Mouse (Mus musculus) E14TG2a.4 (cell line): ENCODE data around the gene Tcf3.

ENCODE experiments used
- H3K27me3 ChIP-seq: 2 replicates; pipeline ENCODE4 v1.6.1; 2014; ENCODE audit warnings: low read length, control low read depth; ENCODE audit not compliant: insufficient read depth
- H3K36me3 ChIP-seq: 2 replicates; pipeline ENCODE4 v1.6.1; 2014; ENCODE audit warnings: low read length, control low read depth; ENCODE audit not compliant: insufficient read depth
- H3K4me1 ChIP-seq: replicated peaks from 2 replicates; pipeline ENCODE4 v1.6.1; 2014; ENCODE audit warnings: low read depth, low read length, control low read depth
- H3K4me3 ChIP-seq: replicated peaks from 2 replicates; pipeline ENCODE4 v1.5.1; 2014; ENCODE audit warnings: mild to moderate bottlenecking, low read length
- H3K9me3 ChIP-seq: 2 replicates; pipeline ENCODE4 v1.6.1; 2014; ENCODE audit warnings: low read length, control low read depth
- CTCF ChIP-seq: conservative IDR thresholded peaks from 2 replicates; pipeline ENCODE4 v1.5.1; 2014; ENCODE audit warnings: low read length
- NANOG ChIP-seq: IDR thresholded peaks from 2 replicates; pipeline ENCODE4 v1.6.1; 2014; ENCODE audit warnings: borderline replicate concordance, low read length, mixed read lengths
- POU5F1 ChIP-seq: IDR thresholded peaks from 2 replicates; pipeline ENCODE4 v1.6.1; 2014; ENCODE audit warnings: low read length, borderline replicate concordance

Gene Tcf3

GRCm38 (mm10) chr10:80421208-80421607 is 12.2 kb downstream of the Tcf3 start:
- Histone ChIP-seq H3K9me3 (no peaks in the 10 kb centered on the region), H3K27me3 (no peaks in the 10 kb centered on the region)
- TF ChIP-seq NANOG (no peak), CTCF (no peak), POU5F1 (no peak)

DNA sequence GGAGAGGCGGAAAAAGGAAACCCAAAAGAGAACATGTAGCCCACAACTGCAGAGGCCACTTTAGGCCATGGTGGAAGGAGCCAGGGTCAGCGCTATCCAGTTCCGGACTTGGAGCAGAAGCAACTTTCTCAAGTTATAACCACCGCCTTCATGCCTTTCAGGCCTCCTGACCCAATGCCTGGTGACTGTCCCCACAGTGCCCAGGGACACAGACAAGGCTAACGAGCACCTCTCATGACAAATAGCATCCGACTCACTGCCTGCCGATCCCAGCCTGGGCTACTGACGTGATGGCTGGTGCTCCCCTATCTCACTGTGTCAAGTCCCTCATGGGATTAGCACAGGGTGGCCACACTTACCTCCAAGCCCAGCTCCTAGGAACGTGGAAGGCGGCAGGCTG is 12.7 kb downstream of the Tcf3 start:
- H3K36me3 ChIP-seq, result peaks cover 95% of the 10 kb centered on the region
- H3K4me1 ChIP-seq, result peaks cover 82% of the 10 kb centered on the region
- no peaks in the 10 kb centered on the region for H3K9me3 ChIP-seq
- H3K27me3 ChIP-seq, result no peaks in the 10 kb centered on the region
- no peak overlapping the region for H3K4me3 ChIP-seq
- no peak for TF ChIP-seq POU5F1
- TF ChIP-seq NANOG, result no peak
- TF ChIP-seq CTCF, result no peak

More at GRCm38 (mm10) chr10:80421208-80421607, 12.2 kb downstream of the Tcf3 start:
- Histone ChIP-seq H3K36me3 (peaks cover 95% of the 10 kb centered on the region), H3K4me1 (peaks cover 77% of the 10 kb centered on the region), H3K4me3 (no peak overlapping the region)

DNA sequence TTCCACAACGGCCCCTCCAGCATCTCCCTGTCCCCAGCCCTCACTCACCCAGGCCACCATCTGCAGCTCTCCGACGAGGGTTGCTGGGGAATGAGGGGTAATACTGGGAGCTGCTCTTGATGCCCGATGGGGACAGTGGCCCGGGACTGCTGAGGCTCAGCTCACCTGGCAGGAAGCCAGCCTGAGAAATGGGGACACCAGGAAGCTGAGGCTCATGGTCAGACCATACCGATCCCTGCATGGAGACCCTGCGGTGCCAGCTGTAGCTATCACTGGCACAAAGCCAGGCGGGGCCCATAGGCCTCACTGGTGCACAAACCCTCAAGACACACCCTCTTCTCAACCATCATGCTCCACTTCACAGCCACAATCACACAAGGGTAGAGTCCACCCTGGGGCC is 14.0 kb downstream of the Tcf3 start:
- peaks cover 89% of the 10 kb centered on the region for H3K4me1 ChIP-seq
- no peaks in the 10 kb centered on the region for H3K9me3 ChIP-seq
- no peak overlapping the region for H3K4me3 ChIP-seq
- peaks cover 95% of the 10 kb centered on the region for H3K36me3 ChIP-seq
- TF ChIP-seq CTCF (no peak), POU5F1 (no peak), NANOG (no peak)
- H3K27me3 ChIP-seq, result no peaks in the 10 kb centered on the region

GRCm38 (mm10) chr10:80418311-80418710 is 15.1 kb downstream of the Tcf3 start:
- Histone ChIP-seq H3K4me3 (0 out of 2 replicates have a peak overlapping the region, but pooled peaks have one; percentile 4), H3K36me3 (peaks cover 100% of the 10 kb centered on the region), H3K9me3 (no peaks in the 10 kb centered on the region), H3K4me1 (peaks cover 89% of the 10 kb centered on the region), H3K27me3 (no peaks in the 10 kb centered on the region)
- no peak for TF ChIP-seq CTCF
- TF ChIP-seq NANOG, result no peak
- no peak for TF ChIP-seq POU5F1

DNA sequence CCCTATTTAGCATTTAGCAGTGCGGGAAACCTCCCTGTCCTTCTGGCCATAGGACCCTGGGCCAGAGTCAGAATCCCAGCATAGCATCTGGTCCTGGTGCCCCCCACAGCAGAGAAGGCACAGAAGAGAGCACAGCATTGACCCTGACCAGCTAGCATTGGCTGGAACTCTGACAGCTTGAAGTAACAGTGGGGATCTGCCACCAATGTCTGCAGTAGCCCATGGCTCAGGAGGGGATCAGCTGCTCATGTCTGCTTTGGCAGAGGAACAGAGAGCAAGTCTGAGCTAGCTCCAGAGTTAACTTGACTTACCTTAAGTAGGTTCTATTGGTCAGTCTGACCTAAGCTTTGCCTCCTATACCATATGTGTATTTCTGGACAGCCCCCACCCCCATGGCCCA is 15.6 kb downstream of the Tcf3 start:
- Histone ChIP-seq H3K36me3 (peaks cover 100% of the 10 kb centered on the region), H3K4me1 (peaks cover 89% of the 10 kb centered on the region), H3K9me3 (no peaks in the 10 kb centered on the region), H3K27me3 (no peaks in the 10 kb centered on the region), H3K4me3 (no peak overlapping the region)
- TF ChIP-seq POU5F1, result no peak
- TF ChIP-seq CTCF, result no peak
- no peak for TF ChIP-seq NANOG

DNA sequence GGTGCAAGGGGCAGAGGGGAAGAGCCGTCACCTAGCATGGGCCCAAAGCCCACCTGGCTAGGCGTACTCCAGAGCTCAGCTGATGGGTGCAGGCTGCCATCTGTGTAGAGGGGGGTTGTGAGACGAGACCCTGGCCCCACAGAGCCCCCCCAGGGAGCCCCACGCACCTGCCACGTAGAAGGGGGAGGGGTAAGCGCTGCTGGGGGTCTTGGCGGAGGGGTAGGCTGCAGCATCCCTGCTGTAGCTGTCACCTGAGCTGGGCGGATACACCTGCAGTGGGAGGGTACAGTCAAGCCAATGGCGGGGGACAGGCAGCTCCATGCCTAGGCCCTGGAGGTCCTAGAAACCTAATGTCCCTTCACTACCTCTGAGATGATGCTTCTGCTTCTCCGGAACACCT is 16.1 kb downstream of the Tcf3 start:
- Histone ChIP-seq H3K27me3 (no peaks in the 10 kb centered on the region), H3K9me3 (no peaks in the 10 kb centered on the region), H3K36me3 (peaks cover 100% of the 10 kb centered on the region), H3K4me3 (no peak overlapping the region), H3K4me1 (peaks cover 88% of the 10 kb centered on the region)
- TF ChIP-seq NANOG, result no peak
- TF ChIP-seq POU5F1, result no peak
- TF ChIP-seq CTCF, result no peak

DNA sequence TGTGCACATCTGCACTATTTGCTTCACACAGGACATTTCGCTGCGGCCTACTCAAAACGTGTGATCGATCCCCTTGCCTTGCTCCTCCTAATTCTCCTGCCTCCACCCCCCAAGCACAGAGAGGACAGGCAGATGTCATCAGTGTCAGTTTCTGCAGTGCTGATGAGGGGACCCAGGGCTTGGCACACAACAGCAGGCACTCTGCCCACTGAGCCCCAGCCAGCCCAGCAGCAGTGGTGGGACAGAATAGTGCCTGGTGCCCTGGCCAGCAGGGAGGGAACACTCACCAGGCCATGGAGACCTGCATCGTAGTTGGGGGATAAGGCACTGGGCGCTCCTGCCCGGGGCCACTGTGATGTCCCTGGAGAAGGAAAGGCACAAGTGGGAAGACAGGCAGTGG is 17.9 kb downstream of the Tcf3 start:
- Histone ChIP-seq H3K4me1 (peaks cover 96% of the 10 kb centered on the region), H3K27me3 (no peaks in the 10 kb centered on the region), H3K9me3 (no peaks in the 10 kb centered on the region), H3K4me3 (no peak overlapping the region; the same call in 1 of the 2 replicates), H3K36me3 (peaks cover 100% of the 10 kb centered on the region)
- TF ChIP-seq NANOG, result no peak

DNA sequence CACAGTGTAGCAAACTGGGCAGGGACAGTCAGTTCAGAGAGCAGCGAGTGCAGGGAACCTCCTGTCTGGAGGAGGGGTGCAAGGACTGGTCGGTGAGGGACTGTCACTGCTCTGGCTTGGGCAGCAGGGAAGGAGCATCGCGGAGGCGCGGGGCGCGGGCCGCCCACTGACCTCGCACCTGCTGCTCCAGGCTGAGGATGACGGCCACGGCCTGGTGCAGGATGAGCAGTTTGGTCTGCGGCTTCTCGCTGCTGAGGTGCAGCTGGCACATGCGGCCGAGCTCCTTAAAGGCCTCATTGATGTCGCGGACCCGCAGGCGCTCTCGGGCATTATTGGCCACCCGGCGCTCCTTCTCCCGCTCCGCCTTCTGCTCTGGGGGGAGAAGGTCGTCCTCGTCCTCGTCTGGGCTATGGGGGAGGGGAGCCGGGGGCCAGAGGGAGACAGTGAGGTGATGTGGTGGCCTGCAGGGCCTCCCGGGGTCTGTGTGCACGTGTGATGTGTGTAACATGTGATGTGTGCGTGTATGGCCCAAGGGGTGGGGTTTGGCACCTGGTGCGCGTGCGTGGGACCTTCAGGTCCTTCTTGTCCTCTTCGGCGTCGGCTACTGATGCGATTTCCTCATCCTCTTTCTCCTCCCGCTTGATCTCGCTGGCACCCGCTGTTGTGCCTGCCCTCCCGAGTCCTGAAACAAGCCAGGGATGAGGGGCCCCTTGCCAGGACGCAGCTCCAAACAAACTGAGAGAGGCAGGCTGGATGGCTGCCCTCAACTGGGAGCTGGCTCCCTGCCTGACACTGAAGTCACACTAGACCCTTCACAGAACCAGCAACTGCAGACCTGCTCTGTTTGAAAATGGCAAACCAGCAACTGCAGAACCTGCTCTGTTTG is 20.5 kb downstream of the Tcf3 start:
- peak overlapping the region; percentile 66 for H3K4me3 ChIP-seq
- peaks cover 100% of the 10 kb centered on the region for H3K36me3 ChIP-seq
- TF ChIP-seq NANOG (no peak), CTCF (no peak), POU5F1 (no peak)
- peaks cover 88% of the 10 kb centered on the region for H3K4me1 ChIP-seq
- H3K27me3 ChIP-seq, result no peaks in the 10 kb centered on the region
- H3K9me3 ChIP-seq, result no peaks in the 10 kb centered on the region

DNA sequence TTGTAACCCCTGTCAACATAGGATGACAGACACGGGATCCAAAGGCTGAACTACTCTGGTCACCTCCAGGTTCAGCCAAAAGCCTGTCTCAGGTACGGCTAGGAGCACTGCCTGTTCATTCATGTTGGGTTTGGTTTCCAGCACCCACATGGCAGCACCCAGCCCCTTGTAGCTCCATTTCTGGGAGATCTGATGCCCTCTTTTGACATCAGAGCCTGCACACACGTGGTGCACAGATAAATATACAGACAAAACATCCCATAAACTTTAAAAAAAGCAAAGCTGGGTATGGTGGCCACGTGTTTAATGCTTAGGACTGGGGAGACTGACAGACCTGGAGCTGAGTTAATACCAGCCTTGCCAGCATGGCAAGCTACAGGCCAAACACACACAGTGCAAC is 25.5 kb downstream of the Tcf3 start:
- H3K36me3 ChIP-seq, result peaks cover 75% of the 10 kb centered on the region
- H3K4me1 ChIP-seq, result peaks cover 82% of the 10 kb centered on the region
- TF ChIP-seq NANOG (no peak), CTCF (no peak), POU5F1 (no peak)
- H3K27me3 ChIP-seq, result no peaks in the 10 kb centered on the region
- no peaks in the 10 kb centered on the region for H3K9me3 ChIP-seq
- peak overlapping the region; percentile 98 for H3K4me3 ChIP-seq
